Mouse (Mus musculus) heart, postnatal 0 days (tissue): Measurements from ENCODE around the gene Plpp3.

Source experiments
- CTCF ChIP-seq: IDR thresholded peaks from 2 replicates; pipeline ENCODE4 v1.5.1; 2016; ENCODE audit warnings: antibody characterized with exemption, control low read depth, low read depth
- EP300 ChIP-seq: IDR thresholded peaks from 2 replicates; pipeline ENCODE4 v1.6.1; 2016; ENCODE audit warnings: antibody characterized with exemption, low read depth

- no peak for TF ChIP-seq CTCF
- no peak for TF ChIP-seq EP300
These were observed 27.8 kb downstream of the Plpp3 start for GRCm38 (mm10) chr4:105184924-105185323.
